Mouse (Mus musculus): Measurements from ENCODE around the gene Gm49361.

GRCm38 (mm10) chr14:57675481-57675880 lies 70.4 kb downstream of the Gm49361 start:
- TF ChIP-seq EP300 (IDR thresholded peaks at IDR 0.05; ENCODE audit: low read depth) = no peak
- TF ChIP-seq CTCF (IDR thresholded peaks at IDR 0.05; ENCODE audit: low read depth) = no peak
